Mouse (Mus musculus) gastrocnemius, postnatal 25 days (tissue): ENCODE data around the gene Olfr1318. TPM values are rescaled to one million over a fixed set of nuclear protein-coding genes. Genes with fewer than 3 reads are reported as not detected.

Experiments
- DNase-seq: peaks from one replicate; pipeline ENCODE4 v3.0.0; 2022
- long read RNA-seq, 2 experiments: library from polyadenylated mRNA; stranded (forward); transcript quantifications; one replicate each; pipeline ENCODE4 v2.0.0; 2021
- total RNA-seq, 2 experiments: library from RNA; stranded (reverse); gene quantifications; 1 replicate in 1 of 2; 2 replicates in 1 of 2; pipeline ENCODE4 v1.2.3; 2021

Gene Olfr1318
- total RNA-seq = not detected
- long read RNA-seq, experiment 1 = 0 reads
- long read RNA-seq, experiment 2 = 0 reads

- no peak for DNase-seq
These were observed at the start of gene Olfr1318 for GRCm38 (mm10) chr2:112153898-112154297. Gene Olfr1318, plus strand, starts transcription at chr2:112154198.

GRCm38 (mm10) chr2:112115340-112115739, 38.7 kb upstream of the Olfr1318 start, which contains the start of gene Olfr1315-ps1:
Gene Olfr1315-ps1, minus strand, starts transcription at chr2:112115440.
- DNase-seq = no peak

GRCm38 (mm10) chr2:112134877-112135276, 19.1 kb upstream of the Olfr1318 start, which contains the start of gene Olfr1316:
Gene Olfr1316, minus strand, starts transcription at chr2:112134977.
- no peak for DNase-seq

- no peak for DNase-seq
These were observed 14.0 kb upstream of the Olfr1318 start, which contains the start of gene Olfr1317 for GRCm38 (mm10) chr2:112140029-112140428. Gene Olfr1317, plus strand, starts transcription at chr2:112140329.

GRCm38 (mm10) chr2:112196859-112197258, 42.9 kb downstream of the Olfr1318 start:
- no peak for DNase-seq

- DNase-seq = no peak
These were observed 49.1 kb downstream of the Olfr1318 start for GRCm38 (mm10) chr2:112203056-112203455.

Other genes with a start within 250 kb of the Olfr1318 start
- gene Olfr1306, start 237.9 kb upstream of the Olfr1318 start, total RNA-seq = not detected
- gene Olfr1307, start 204.8 kb upstream of the Olfr1318 start, total RNA-seq = not detected
- gene Olfr1308, start 189.3 kb upstream of the Olfr1318 start, total RNA-seq = not detected
- gene Olfr1309, start 163.9 kb upstream of the Olfr1318 start, total RNA-seq = not detected
- not detected for gene Olfr1310, start 141.5 kb upstream of the Olfr1318 start, total RNA-seq
- not detected for gene Olfr1311, start 129.8 kb upstream of the Olfr1318 start, total RNA-seq
- gene Olfr1312, start 104.0 kb upstream of the Olfr1318 start, total RNA-seq = not detected
- not detected for gene Olfr1313, start 76.4 kb upstream of the Olfr1318 start, total RNA-seq
- gene Olfr1314, start 57.4 kb upstream of the Olfr1318 start, total RNA-seq = not detected
- gene Olfr1315-ps1, start 38.8 kb upstream of the Olfr1318 start, total RNA-seq = not detected
- not detected for gene Olfr1316, start 19.2 kb upstream of the Olfr1318 start, total RNA-seq
- not detected for gene Olfr1317, start 13.9 kb upstream of the Olfr1318 start, total RNA-seq
- 1 to 10 TPM; 2.1 to 2.3 TPM for gene Lpcat4, start 85.3 kb downstream of the Olfr1318 start, total RNA-seq
- not detected for gene Nutm1, start 105.1 kb downstream of the Olfr1318 start, total RNA-seq
- 10 to 100 TPM; 49.2 to 55.4 TPM for gene Nop10, start 107.7 kb downstream of the Olfr1318 start, total RNA-seq
- gene Slc12a6, start 111.6 kb downstream of the Olfr1318 start, total RNA-seq = 10 to 100 TPM; 22.7 to 23.0 TPM
- gene Gm21985, start 112.1 kb downstream of the Olfr1318 start, total RNA-seq = 1 to 10 TPM in 1 of 2 experiments, under 1 TPM in 1; 0.56 to 1.2 TPM
- 10 to 100 TPM; 58.3 to 68.9 TPM for gene Emc4, start 213.8 kb downstream of the Olfr1318 start, total RNA-seq
- gene Katnbl1, start 225.0 kb downstream of the Olfr1318 start, total RNA-seq = 1 to 10 TPM; 2.8 to 3.1 TPM